Comparison of ENCODE assay signal across 9 mouse cellular contexts in genomic region chr17:45478234-45478825, GRCm38 (mm10). TPM values are rescaled to one million over a fixed set of nuclear protein-coding genes. Genes with fewer than 3 reads are reported as not detected.
DNase-seq lines count a peak whose midpoint lies in the region; ATAC-seq lines count a peak whose summit lies in the region.
"Had no signal": no experiment of that assay in that cellular context is flagged by ENCODE, and none has a peak within 500 bp of the region (broad histone marks: within the 10 kb centered on the region; RNA-seq: fewer than 3 reads in every experiment).

No protein-coding gene starts in this region.

- H3K9ac ChIP-seq in hindbrain, embryonic 14.5 days = no peak overlapping the region
- H3K9ac ChIP-seq: midbrain, embryonic 12.5 days had no signal

- H3K27me3 ChIP-seq in hindbrain, embryonic 14.5 days (ENCODE audit: control insufficient read depth, insufficient read depth, low read length) = no peaks in the 10 kb centered on the region
- H3K27me3 ChIP-seq in megakaryocyte, embryonic 14.5 days (replicated peaks) = peaks cover 68% of the 10 kb centered on the region

- peak; percentile 53 for ATAC-seq in cerebellum, adult (ENCODE audit: insufficient number of reproducible peaks, low FRiP score, low TSS enrichment)
- peak; percentile 47; the same call in 1 of the 2 replicates for ATAC-seq in hindbrain, embryonic 14.5 days (ENCODE audit: low FRiP score)

- peaks cover 9% of the 10 kb centered on the region; the same call in 1 of the 2 replicates for H3K9me3 ChIP-seq in hindbrain, embryonic 14.5 days (ENCODE audit: control insufficient read depth, low read length)
- H3K9me3 ChIP-seq in megakaryocyte, embryonic 14.5 days = peaks cover 16% of the 10 kb centered on the region

- DNase-seq in Muller cell, postnatal 12 days (ENCODE audit: inconsistent ontology term) = peak; percentile 53
- peak; percentile 75 for DNase-seq in forelimb bud, embryonic 11.5 days (ENCODE audit: low read depth, low spot score)
- DNase-seq in hindbrain, embryonic 14.5 days (ENCODE audit: low spot score) = peak; percentile 91
- DNase-seq in left cerebral cortex, adult 11 months (ENCODE audit: low spot score) = peak; percentile 61
- DNase-seq in right cerebral cortex, postnatal 36 days (ENCODE audit: low spot score in 2 of 2) = peak; percentile 60 to 64
- DNase-seq in urinary bladder, postnatal 4 days (ENCODE audit: low spot score in 2 of 2) = peak; percentile 48 to 86

- 18% methylated on average over 12 of the region's 12 CpGs for WGBS in hindbrain, embryonic 14.5 days

- H3K36me3 ChIP-seq in hindbrain, embryonic 14.5 days (replicated peaks; ENCODE audit: control insufficient read depth, insufficient read depth) = no peaks in the 10 kb centered on the region
- H3K36me3 ChIP-seq in megakaryocyte, embryonic 14.5 days (replicated peaks; ENCODE audit: low read length) = no peaks in the 10 kb centered on the region
- H3K36me3 ChIP-seq: midbrain, embryonic 12.5 days had no signal

- no peak overlapping the region for H3K27ac ChIP-seq in hindbrain, embryonic 14.5 days
- H3K27ac ChIP-seq: midbrain, embryonic 12.5 days had no signal

- H3K4me1 ChIP-seq in hindbrain, embryonic 14.5 days (replicated peaks; ENCODE audit: control insufficient read depth, insufficient read depth, low read length) = peaks cover 13% of the 10 kb centered on the region; the same call in 1 of the 2 replicates
- peaks cover 33% of the 10 kb centered on the region for H3K4me1 ChIP-seq in megakaryocyte, embryonic 14.5 days

- no peak overlapping the region for H3K4me2 ChIP-seq in hindbrain, embryonic 14.5 days (replicated peaks)
- H3K4me2 ChIP-seq: midbrain, embryonic 12.5 days had no signal

- H3K4me3 ChIP-seq in hindbrain, embryonic 14.5 days (replicated peaks; ENCODE audit: low read length) = no peak overlapping the region
- peak overlapping the region; percentile 75 for H3K4me3 ChIP-seq in megakaryocyte, embryonic 14.5 days (replicated peaks)
- H3K4me3 ChIP-seq: midbrain, embryonic 12.5 days had no signal

RNA-seq across cellular contexts. Expression of gene Spats1, which starts 3.1 kb away (rescaled TPM):
- 1.5 and 2.2 TPM in 2 replicates for polyA plus RNA-seq in hindbrain, embryonic 14.5 days (2014; fragmentation: Nextera tagmentation; extraction: Ambion mirVana)
- polyA plus RNA-seq in megakaryocyte, embryonic 14.5 days (2012; ENCODE audit: insufficient read depth, low replicate concordance) = 0.34 TPM in 1 of 2 replicates, not detected in the other

RNA-seq across cellular contexts. Expression of gene Aars2, which starts 28.3 kb away (rescaled TPM):
- polyA plus RNA-seq in hindbrain, embryonic 14.5 days (2014; fragmentation: Nextera tagmentation; extraction: Ambion mirVana) = 15.2 and 15.8 TPM in 2 replicates
- 12.6 and 19.9 TPM in 2 replicates for polyA plus RNA-seq in megakaryocyte, embryonic 14.5 days (2012; ENCODE audit: insufficient read depth, low replicate concordance)

RNA-seq across cellular contexts. Expression of gene Cdc5l, which starts 44.8 kb away (rescaled TPM):
- 64.7 and 67.0 TPM in 2 replicates for polyA plus RNA-seq in hindbrain, embryonic 14.5 days (2014; fragmentation: Nextera tagmentation; extraction: Ambion mirVana)
- 2.4 and 5.3 TPM in 2 replicates for polyA plus RNA-seq in megakaryocyte, embryonic 14.5 days (2012; ENCODE audit: insufficient read depth, low replicate concordance)

RNA-seq across cellular contexts. Expression of gene Tcte1, which starts 44.9 kb away (rescaled TPM):
- 3.8 TPM in 2 replicates for polyA plus RNA-seq in hindbrain, embryonic 14.5 days (2014; fragmentation: Nextera tagmentation; extraction: Ambion mirVana)
- polyA plus RNA-seq in megakaryocyte, embryonic 14.5 days (2012; ENCODE audit: insufficient read depth, low replicate concordance) = 0.12 TPM in 1 of 2 replicates, not detected in the other

Comparison
In these comparisons a context has a peak if more than half of its experiments do, and no peak if none do; other contexts are left out.
1. RNA of gene Cdc5l, which starts 44.8 kb away (polyA plus RNA-seq): 64.7 to 67.0 TPM in hindbrain, embryonic 14.5 days; 2.4 to 5.3 TPM in megakaryocyte, embryonic 14.5 days; every median in the first group is over 10 times any median in the second.
2. Peak in every context shown above with its lines, with median percentiles within 50 percentile points of each other: DNase-seq.